Mouse (Mus musculus) c-Kit-negative CD71-positive TER-119-positive erythroid progenitor cells, embryonic 14.5 days (primary cell): ENCODE data around the gene Noa1.

Experiments
- DNase-seq: peaks from one replicate; pipeline ENCODE4 v3.0.0-alpha.2; 2013; ENCODE audit warnings: low read depth, low spot score

Noa1 gene

DNA sequence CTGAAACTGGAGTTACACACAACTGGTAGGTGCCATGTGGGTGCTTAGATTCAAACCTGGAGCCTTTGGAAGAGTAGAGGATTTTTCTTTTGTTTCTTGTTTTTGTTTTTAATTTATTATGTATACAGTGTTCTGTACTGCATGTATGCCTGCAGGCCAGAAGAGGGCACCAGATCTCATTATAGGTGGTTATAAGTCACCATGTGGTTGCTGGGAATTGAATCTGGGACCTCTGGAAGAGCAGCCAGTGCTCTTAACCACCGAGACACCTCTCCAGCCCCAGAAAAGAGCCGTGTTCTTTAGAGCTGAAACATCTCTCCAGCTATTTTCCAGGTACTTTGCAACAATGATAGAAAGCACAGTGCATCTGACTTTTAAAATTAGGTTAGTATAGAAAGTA is 19.3 kb downstream of the Noa1 start:
- no peak for DNase-seq

DNA sequence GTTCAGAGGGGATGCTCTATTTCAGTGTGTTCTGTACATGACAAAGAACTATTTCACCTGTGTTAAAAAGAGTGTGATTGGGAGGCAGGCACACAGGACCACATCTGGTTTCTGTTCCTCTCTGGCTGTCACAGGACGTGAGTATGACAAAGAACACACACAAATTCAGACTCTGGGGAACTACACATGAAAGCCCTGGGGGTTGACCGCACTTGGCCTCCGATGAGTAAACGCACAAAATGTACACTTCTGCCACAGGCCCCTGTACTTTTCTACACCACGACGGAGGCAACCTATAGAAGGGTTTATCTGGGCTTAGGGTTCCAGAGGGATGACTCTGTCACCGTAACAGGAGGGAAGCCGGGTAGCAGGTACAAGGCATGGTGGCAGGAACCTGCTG is 20.2 kb downstream of the Noa1 start:
- no peak for DNase-seq

DNA sequence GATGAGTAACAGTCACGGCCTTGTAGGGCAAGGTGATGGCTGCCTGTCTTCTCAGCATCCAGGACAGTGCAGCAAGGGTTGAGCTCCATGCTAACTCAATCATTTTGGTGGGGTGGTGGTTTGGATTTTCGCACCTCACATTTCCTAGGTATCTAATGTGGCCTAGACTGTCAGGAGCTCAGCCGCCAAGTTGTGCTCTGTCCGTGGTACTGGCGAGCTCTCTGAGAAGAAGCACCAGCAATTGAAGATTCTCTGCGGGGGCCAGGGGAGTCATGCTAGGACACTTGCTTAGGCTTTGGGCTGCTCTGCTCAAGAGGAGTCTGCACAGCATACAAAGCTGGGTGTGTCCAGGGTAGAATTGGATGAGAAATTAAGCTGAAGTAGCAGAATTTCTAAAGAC is 22.0 kb downstream of the Noa1 start:
- DNase-seq: no peak

DNA sequence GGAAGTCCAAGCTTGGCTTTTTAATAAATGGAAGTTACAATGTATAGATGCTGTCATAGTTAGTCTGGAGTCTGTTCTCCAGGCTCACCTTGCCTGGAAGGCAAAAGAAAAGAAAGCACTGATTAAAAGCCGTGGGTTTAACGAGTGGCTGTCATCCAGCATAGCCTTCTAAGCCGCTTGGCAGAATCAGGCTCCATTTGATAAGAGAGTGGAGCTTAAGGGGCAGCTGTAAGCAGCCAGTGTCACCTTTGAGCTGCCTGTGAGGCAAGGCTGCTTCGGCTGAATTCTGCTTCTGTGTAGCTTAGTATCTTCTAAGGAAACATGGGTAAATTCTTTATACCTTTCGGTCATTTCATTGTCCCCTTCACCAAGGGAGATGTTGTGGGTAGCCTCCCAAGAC is 23.0 kb downstream of the Noa1 start:
- no peak for DNase-seq

DNA sequence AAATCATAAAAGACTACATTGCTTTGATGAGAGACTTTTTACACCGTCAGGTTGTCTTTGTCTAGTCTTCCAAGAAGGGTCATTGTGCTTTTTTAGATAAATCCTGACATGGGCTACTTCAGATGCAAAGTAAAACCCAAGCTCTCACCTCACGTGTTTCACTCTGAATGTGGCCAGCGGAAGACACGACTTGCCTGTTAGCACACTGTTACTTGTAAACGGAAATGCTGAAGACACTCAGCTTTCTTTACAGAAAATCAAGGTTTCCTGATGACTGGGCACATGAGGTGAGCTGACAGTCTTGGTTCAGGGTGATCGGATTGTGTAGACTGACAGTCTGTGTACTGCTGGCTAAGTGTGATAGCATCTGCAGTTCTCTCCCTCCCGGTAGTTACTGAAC is 24.2 kb downstream of the Noa1 start:
- DNase-seq: no peak

DNA sequence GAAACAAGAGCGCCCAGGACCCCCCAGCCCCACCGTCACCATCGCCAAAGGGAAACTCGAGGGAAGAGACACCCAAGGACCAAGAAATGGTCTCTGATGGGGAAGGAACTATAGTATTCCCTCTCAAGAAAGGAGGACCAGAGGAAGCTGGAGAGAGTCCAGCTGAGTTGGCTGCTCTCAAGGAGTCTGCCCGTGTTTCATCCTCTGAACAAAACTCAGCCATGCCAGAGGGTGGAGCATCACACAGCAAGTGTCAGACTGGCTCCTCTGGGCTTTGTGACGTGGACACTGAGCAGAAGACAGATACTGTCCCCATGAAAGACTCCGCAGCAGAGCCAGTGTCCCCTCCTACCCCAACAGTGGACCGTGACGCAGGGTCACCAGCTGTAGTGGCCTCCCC is 27.6 kb downstream of the Noa1 start:
- DNase-seq: no peak

DNA sequence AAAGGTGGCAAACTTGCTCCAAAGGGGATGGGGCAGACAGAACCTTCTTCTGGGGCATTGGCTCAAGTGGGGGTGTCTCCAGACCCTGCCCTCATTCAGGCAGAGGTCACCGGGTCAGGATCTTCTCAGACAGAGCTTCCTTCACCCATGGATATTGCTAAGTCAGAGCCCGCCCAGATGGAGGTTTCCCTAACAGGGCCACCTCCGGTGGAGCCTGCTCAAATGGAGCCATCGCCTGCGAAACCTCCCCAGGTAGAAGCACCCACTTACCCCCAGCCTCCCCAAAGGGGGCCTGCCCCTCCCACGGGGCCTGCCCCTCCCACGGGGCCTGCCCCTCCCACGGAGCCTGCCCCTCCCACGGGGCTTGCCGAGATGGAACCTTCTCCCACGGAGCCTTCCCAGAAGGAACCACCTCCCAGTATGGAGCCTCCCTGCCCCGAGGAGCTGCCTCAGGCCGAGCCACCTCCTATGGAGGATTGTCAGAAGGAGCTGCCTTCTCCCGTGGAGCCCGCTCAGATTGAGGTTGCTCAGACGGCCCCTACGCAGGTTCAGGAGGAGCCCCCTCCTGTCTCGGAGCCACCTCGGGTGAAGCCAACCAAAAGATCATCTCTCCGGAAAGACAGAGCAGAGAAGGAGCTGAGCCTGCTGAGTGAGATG is 28.2 kb downstream of the Noa1 start:
- DNase-seq: no peak

DNA sequence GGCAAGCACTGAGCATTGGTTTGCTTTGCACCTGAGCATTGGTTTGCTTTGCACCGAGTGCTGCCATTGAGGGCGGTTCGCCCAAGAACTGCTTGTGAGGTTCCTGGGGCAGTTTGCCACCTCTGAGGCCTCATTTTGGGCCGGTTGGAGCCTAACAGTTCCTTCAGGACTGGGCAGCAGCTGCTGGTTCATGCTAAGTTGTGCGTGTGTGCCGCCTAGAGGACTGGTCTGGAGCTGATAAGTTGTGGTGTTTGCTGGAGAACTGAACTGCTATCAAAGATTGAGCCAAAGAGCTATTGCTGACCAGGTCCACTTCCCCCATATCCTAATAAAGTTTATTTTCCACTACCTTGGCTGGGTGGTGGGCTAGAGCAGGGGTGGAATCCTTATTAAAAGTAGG is 32.7 kb downstream of the Noa1 start:
- DNase-seq: no peak

DNA sequence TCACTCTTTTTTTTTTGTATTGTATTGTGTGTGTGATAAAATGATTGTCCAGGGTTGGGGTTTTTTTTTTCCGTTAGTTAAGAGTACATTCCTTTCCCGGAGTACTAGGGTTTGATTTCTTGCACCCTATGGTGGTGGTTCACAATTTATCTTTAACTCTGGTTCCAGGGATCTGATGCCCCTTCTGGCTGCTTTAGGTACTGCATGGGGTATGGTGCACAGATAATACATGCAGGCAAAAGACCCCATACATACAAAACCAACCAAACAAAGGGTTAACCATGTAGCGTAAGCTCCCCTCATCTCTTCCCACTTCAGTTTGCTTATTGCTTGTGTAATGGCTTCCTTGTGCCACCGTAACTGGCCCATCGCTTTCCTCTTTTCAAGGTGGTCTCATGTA is 33.9 kb downstream of the Noa1 start:
- no peak for DNase-seq

DNA sequence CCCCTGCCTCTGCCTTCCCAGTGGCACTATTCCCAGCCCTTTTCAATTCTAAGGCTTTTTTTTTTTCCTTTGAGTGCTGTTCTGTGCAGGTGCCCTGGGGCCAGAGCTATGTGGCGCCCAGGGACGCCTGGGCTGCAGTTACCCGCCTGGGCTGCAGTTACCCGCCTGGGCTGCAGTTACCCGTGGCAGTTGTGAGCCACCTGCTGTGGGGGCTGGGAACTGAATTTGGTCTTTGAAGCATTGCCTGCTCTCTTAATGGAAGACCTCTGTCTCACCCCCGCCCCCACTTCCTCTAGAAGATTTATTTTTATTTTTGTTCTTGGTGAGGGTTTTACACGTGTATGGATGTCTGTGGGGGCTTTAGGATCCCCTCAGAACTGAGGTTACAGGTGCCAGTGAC is 36.7 kb downstream of the Noa1 start:
- DNase-seq: no peak

DNA sequence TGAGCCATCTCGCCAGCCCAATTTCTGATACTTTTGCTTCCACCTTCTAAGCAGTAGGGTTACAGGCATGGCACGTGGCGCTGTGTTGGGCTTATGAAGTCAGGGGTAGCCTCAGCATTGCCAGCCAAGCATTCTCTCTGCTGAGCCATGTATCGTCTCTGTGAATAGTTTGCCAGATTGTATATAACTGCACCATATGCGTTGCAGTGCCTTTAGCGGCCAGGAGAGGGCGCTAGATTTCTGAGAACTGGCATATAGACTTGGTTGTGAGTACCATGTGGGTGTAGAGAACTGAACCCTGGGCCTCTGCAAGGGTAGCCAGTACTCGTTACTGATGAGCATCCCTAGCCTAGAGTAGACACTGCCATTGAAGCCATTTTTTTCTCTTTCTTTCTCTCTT is 40.5 kb downstream of the Noa1 start:
- DNase-seq: peak; percentile 17

DNA sequence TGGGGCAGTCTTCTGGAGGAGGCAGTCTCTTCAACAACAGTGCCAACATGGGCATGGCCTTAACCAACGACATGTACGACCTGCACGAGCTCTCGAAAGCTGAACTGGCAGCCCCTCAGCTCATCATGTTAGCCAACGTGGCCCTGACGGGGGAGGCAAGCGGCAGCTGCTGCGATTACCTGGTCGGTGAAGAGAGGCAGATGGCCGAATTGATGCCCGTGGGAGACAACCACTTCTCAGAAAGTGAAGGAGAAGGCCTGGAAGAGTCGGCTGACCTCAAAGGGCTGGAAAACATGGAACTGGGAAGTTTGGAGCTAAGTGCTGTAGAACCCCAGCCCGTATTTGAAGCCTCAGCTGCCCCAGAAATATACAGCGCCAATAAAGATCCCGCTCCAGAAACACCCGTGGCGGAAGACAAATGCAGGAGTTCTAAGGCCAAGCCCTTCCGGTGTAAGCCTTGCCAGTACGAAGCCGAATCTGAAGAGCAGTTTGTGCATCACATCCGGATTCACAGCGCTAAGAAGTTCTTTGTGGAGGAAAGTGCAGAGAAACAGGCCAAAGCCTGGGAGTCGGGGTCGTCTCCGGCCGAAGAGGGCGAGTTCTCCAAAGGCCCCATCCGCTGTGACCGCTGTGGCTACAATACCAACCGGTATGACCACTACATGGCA is 41.8 kb downstream of the Noa1 start:
- DNase-seq: no peak

DNA sequence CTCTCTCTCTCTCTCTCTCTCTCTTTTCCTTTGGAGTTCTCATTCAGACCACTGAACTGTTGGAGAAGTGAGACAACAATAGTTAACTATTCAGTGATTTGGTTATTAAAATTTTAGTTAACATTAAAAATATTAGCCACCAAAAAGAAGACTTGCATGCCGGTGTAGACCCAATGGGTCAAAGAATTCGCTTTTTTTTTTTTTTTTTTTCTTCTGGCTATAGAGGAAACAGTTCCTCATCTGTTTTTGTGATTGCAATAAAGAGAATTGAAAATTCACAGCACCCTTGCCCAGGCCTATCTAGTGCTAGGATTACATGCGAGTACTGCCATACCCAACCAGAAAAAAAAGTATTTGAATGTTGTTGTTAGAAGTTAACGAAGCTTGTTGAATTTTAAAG is 42.4 kb downstream of the Noa1 start:
- DNase-seq: no peak

DNA sequence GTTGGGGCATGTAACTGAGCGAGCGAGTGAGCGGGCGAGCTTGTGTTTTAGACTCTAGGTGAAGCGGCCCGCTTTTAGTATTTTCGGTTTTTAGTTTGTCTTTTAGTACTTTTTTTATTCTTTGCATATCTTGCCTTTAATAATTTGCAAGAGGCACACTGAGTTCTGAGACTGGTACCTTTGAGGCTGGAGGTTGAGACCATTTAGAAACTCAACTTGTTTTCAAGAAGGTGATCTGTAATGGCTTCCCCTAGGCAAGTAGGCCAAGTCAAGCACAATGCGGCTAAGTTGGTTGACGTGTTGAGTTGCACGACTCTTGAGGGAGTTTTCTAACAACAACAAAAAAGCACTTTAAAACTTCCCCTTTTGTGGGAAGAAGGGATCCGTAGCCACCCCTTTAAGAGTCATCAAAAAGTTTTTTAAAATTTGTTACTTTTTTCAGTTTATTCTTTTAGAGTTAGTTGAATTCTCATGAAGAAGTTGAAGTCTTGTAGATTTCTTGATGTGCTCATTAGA is 42.9 kb downstream of the Noa1 start:
- DNase-seq: peak; percentile 11

DNA sequence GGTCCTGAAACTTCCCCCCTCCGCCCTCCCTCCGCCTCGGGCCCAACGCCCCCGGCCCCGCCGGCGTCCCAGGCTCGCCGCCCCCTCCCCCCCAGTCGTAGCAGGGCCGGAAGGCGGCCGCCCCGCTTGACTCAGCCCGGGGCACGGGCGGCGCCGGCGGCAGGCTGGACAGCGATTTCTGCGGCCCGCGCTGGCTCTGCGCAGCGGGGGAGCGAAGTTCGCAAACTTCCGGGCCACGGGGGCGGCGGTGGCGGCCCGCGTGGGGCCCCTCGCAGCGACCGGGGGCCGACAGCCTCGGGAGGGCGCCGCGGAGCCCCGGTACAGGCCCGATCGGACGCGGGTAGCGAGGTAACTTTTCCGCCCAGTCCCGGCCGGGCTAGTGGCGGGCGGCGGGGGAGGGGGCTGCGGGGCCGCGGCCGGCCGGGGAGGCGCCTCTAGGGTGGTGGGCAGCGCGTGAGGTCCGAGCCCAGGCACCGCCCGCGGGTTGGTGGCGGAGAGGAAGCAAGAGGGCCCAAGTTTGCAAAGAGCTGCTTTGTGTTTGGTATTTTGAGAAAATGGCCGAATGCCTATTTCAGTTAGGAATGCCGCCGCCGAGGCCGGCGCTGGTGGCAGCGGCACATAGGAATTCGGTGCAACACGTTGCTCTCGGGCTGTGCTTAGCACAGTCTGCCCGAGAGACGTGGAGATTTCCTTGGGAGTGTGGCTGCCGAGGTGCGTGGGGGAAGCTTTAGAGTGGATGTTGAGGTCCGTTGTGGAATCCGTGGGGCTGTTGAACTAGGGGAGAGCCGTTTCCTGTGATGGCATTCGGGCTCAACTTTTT is 43.6 kb downstream of the Noa1 start:
- peak; percentile 17 for DNase-seq

DNA sequence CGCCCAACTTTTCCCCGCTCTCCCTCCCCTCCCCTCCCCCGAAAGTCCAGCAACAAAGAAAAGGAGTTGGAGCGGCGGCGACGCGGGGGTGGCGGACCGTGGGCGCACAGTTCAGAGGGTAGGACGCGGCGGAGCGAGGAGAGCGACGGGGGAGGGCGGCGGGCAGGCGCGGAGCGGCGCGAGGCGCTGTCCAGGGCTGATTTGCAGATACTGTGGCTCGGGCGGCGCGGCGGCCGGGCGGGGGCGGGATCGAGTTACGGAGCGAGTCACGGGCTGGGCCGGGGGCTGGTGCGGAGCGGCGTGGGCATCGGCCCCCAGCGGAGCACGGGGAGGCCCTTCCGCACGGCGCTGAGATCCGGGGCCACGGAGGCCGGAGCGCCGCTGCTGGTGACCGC is 44.2 kb downstream of the Noa1 start:
- peak; percentile 22 for DNase-seq

DNA sequence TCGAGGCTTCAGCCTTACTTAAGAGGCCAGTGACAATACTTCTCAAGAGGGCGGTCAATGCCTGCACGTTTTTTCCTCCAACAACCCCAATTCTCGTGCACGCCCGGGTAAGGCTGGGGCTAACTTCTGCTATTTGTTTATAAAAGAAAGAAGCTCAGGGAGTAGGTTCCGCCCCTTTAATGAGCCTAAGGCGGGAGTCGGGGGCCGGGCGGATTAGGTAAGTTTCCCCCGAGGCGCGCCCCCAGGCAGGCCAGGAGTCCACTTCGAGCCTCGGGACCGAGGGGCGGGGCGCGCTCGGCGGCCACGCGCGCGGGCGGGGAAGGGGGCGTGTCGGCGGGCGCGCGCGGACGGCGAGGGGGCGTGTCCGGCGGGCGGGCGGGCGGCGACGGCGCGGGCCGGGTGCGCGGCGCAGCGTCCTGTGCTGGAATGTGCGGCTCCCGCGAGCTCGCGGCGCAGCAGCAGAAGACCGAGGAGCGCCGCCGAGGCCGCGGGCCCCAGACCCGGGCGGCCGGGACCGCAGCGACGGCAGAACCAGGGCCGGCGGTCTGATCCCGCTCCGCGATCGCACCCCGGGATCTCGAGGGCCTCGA is 44.7 kb downstream of the Noa1 start, which contains the start of gene Rest:
TSS of gene Rest (plus strand) at position 411 of the 590 bp plus-strand sequence.
- peak; percentile 52 for DNase-seq

DNA sequence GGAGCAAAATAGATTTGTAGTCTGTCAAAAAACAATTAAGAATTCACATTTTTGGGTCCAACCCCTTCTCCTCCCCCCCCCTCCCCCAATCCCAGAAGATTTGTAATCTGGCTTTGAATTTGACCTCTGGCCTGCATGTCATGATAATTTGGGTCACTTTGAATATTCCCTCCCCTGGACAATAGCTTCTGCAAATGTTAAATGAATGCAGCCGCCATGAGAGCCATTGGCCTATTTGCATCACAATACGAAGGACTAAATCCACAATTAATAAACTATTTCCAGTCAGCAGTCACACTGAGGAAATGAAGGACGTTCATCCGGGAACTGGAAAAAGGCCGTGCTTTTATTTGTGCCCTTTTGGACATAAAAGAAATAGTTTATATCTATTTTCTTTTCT is 47.8 kb downstream of the Noa1 start:
- DNase-seq: no peak

DNA sequence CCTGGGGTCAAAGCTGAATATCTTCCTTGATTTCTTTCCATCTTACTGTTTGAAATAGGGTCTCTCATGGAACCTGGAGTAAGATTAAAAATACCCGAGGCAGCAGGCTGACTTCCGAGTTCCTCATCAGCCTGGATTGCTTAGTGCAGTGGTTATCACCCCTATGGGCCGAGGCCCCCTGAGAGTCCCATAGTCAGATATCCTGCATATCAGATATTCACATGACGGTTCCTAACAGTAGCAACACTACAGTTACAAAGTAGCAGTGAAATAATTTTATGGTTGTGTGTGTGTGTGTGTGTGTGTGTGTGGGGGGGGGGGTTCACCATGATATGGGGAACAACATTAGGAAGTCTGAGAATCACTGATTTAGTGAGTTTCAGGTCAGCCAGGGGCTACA is 48.7 kb downstream of the Noa1 start:
- DNase-seq: no peak

DNA sequence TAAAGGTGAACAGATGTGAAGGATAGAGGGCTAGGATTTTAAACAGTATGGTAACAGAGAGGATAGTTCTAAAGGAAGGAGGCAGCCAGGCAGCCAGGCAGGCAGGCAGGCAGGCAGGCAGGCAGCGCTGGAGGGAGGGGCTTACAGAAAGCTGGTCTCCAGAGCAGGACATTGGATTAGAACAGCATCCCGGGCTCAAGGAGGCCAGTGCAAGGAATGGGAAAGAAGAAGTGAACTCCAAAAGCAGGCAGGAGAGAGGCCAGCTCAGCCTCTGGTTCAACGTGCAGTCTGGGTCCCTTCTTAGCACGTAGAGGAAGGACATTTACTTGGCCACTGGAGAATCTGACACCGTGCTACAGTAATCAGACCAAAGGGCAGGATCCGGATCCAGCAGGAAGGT is 49.7 kb downstream of the Noa1 start:
- DNase-seq: no peak

DNA sequence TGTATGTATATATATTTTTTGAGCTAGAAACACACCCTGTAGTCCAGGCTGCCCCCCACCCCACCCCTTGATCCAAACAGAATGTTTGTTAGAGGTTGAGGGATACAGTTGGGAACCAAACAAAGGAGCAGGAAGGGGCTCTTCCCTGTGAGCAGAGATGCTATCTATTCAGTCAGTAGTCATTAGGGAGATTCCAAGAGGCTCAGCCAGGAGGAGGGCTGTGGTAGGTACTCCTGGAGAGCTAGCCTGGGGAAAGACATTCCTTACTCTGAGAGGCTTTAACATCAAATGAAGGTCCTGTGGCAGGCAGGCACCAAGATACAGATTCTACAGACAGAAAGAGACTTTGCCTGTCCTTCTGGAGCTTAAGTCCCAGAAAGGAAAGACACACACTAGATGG is 50.6 kb downstream of the Noa1 start:
- no peak for DNase-seq

DNA sequence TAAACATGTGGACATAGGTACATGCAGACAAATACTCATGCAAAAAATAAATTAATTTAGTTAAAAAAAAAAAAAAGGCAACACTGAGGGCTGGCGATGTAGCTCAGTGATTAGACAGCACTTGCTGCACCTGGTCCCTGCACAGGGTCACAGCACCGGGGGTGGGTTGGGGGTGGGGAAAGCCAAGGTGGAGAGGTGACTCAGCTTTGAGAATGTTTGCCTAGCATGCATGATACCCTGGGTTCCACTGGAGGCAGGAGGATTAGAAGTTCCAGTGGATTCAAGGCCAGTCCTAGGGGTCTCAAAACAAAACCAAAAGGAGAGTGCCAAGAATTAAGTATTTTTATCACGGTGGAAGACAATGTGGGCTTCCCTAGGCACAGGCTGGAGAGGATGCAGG is 52.3 kb downstream of the Noa1 start:
- DNase-seq: no peak
